Mouse (Mus musculus) left cerebral cortex, postnatal 14 days (tissue): Measurements from ENCODE around the gene Ubr7. TPM values are rescaled to one million over a fixed set of nuclear protein-coding genes. Genes with fewer than 3 reads are reported as not detected.

ENCODE experiments used
- DNase-seq, 2 experiments: peaks; one replicate each; pipeline ENCODE4 v3.0.0; 2021 to 2022; ENCODE audit warnings: low spot score in 2 of 2, mixed read lengths in 1 of 2
- intact Hi-C: fragments of 180-260 bp; cut with DNase I; formaldehyde crosslinking; loops from one replicate; pipeline ENCODE4 v1.15.1; 2025
- total RNA-seq, 2 experiments: library from RNA; stranded (reverse); gene quantifications; 2 replicates each; pipeline ENCODE4 v1.2.3; 2021

The Ubr7 gene
- total RNA-seq, 2 experiments from 2014 or later = 33.4 to 34.5 TPM

DNA sequence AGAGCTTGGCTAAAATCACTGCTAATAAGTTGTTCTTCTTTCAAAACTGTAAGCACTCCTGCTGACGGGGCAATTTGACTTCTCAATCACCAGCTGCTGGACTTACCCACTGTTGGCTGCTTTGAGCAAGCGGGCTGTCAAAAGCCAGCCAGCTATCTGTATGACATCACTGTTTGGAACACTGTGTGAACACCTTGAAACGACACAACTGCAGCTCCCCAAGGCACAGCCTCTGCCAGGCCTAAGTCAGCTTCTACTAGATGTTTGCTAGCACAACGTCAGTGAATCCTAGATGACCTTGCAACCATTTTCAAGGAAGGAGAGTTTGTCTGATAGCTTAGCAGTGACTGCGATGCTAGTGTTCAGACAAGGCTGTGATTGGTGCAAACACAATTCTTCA is 18.7 kb upstream of the Ubr7 start:
- DNase-seq = no peak
- intact Hi-C loops = no loop called here

DNA sequence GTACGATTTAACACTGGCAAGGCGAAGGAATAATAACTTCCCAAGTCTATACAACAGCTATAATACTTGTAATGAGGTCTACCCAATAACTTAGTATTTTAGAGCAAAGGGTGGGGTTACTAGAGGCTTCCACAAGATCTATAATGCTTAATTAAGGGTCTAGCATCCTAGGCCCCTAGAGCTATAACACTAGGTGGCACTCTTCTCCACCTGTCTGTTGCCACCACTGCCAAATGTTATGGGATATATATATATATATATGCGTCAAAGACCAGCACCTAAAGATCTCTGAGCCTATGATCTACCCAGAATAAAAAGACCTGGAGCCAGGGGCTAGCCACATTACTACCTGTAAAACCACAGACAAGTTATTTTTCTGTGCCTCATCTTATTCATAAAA is 17.5 kb upstream of the Ubr7 start:
- no peak for DNase-seq
- intact Hi-C loops = no loop called here

GRCm38 (mm10) chr12:102742056-102742455 is 15.7 kb upstream of the Ubr7 start:
- DNase-seq = no peak
- intact Hi-C loops = no loop called here

- peak; percentile 37 for DNase-seq
- intact Hi-C loops = no loop called here
Measured at GRCm38 (mm10) chr12:102743036-102743588, 14.7 kb upstream of the Ubr7 start.

DNA sequence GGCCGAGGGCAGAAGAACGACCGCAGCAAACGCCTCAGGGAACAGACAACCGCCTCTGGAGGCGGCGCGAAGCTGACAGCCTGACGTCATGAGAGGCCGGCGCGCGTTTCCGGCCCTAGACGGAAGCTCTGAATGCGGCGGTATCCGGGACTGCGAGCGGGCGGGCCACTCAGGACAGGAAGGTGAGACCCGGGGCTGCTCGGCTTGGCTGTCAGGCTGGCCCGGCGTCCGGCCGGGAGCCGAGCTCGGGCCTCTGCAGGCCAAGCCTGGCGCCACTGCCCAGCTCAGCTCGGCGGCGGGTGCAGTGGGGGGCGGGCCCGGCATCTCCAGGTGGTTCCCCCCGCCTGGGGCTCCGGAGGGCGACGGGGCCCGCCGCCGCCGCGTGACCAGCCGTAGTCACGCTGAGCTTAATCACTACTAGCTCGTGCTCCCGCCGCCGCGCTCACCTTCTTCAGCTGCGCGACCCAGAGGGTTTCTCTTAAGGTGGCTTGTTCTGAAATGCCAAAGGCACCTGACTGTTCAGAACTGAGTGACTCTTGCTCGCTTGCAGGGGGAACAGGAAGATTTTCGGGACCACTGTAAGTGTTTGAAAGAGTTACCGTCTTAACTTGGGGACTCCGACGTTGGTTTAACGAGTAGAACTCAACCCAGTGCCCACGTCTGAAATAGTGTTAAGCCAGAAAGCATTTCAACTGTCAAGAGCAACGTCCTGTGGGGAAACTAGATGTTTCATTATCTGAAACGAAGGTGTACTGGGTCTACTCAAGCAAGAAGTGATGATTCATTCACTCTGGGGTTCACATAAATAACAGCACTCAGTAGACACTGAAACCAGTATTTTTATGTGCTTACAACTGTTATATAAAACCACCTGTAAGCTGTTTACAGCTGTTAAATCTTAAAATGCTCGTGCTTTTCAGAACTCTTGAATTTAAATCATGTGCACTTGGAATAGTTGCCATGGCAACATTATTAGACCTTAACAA is 13.9 kb upstream of the Ubr7 start, which contains the start of the genes Moap1 and Tmem251:
Gene Moap1 (minus strand): TSS at position 73 of the 986 bp plus-strand sequence.
Gene Tmem251 (plus strand): TSS at position 174 of the 986 bp plus-strand sequence.
- intact Hi-C loops = no loop called here
- peak; percentile 88 to 91 for DNase-seq

GRCm38 (mm10) chr12:102744839-102745238 is 12.9 kb upstream of the Ubr7 start:
- no peak for DNase-seq
- intact Hi-C loops = no loop called here

- no peak for DNase-seq
- intact Hi-C loops = no loop called here
Measured at GRCm38 (mm10) chr12:102748256-102748655, 9.5 kb upstream of the Ubr7 start.

GRCm38 (mm10) chr12:102756304-102756703 is 1.5 kb upstream of the Ubr7 start:
- DNase-seq = peak in 1 of 2 experiments; percentile 36
- intact Hi-C loops = no loop called here

DNA sequence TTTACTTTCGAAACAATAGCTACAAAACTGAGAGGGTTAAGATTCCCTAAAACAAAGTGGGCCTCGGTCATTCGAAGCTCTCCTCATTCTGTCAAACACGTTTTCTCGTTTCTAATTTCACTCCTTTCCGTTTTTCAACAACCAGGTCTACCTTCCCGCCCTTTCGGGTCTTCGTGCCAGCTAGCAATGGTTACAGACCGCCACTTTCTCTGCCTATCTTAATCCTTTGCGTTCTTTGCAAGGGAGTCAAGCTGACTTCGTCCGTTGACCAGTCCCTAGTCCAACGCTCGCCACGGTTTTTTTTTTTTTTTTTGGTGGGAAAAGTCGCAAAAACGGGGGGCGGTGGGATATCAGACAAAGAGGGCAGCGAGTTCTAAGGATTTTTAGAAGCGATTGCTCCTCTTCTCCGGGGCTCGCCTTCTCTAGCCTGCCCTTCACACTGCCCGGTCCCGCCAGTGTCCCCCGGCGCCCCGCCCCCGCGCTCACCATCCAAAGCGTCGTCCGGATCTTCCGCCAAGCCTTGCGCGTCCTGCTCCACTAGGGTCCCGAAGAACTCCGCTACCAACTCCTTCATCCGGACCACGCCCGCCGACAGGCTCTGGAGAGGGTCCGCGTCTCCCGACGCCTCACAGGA is 595 bp upstream of the Ubr7 start:
- intact Hi-C loops = no loop called here
- DNase-seq = no peak

GRCm38 (mm10) chr12:102758403-102758756 is 613 bp downstream of the Ubr7 start, which contains the start of gene Gm20604:
Gm20604 (minus strand) TSS chr12:102758672.
- no peak for DNase-seq
- intact Hi-C loops = no loop called here

- no peak for DNase-seq
- intact Hi-C loops = no loop called here
Measured at GRCm38 (mm10) chr12:102758936-102759335, 1.2 kb downstream of the Ubr7 start.

DNA sequence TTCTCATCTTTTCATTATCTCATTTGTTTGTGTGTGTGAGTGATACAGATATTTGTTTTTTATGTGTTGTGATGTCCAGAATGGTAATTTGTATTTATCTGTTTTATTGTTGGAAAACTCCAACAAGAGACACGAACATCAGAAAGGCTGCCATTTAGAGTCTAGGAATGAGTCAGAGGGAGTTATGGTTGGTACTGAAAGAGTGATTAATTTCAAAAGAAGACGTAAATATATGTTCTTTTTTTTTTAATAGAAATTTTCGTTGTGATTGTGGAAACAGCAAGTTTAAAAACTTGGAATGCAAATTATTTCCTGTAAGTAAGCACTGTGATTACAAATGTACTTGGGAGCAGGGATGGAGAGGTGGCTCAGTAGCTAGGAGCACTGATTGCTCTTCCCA is 3.9 kb downstream of the Ubr7 start:
- DNase-seq = no peak
- intact Hi-C loops = no loop called here

DNA sequence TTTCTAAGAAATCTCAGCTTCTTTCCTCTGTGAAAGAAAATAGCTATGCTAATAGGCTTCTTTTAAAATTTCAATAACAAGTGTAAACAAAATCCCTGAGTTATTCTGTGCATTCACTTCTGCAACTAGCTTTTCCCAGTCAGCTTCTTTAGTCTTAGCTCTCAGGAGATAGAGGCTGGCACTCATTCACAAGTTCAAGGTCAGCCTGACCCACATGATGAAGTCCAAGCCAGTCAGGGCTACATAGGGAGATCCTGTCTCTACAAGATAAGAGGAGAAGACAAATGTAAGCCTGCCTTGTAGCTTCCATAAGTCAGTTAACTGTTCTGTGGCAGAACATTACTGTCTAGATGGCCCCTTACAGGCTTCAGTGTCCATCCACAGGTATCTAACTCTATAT is 5.9 kb downstream of the Ubr7 start:
- no peak for DNase-seq
- intact Hi-C loops = no loop called here

DNA sequence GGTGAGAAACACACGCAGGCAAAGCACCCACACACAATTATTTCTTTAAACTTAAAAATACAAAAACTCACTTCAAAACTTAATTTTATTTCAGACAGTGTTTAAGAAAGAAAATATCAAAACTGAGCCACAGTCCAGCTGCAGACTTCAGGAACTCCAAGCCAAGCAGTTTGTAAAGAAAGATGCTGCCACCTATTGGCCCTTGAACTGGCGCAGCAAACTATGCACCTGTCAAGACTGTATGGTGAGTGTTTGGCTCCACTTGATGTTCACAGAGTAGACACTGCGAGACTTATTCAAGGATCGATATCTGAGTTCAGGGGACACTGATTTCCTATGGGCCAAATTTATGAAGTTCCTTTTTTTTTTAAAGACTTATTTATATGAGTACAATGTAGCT is 11.2 kb downstream of the Ubr7 start:
- intact Hi-C loops = no loop called here
- no peak for DNase-seq

DNA sequence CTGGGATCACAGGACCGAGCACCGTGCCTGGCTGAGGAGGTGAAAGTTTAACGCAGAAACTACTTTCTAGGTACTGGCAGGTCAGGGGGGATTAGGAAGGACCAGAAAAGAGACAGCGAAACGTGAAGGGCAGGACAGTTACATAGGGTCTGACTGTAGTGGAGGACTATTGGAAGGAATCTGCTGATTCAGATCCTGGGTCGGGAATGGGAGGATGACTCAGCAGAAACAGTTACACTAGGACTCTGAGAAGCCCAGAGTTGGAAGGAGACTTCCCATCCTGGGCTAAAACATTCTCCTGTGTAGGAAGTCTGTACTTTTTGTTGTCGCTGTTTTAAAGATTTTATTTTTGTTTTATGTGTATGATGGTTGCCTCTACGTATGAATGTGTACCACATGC is 13.8 kb downstream of the Ubr7 start:
- DNase-seq = no peak
- intact Hi-C loops = no loop called here

GRCm38 (mm10) chr12:102772676-102773075 is 14.9 kb downstream of the Ubr7 start:
- no peak for DNase-seq
- intact Hi-C loops = no loop called here

DNA sequence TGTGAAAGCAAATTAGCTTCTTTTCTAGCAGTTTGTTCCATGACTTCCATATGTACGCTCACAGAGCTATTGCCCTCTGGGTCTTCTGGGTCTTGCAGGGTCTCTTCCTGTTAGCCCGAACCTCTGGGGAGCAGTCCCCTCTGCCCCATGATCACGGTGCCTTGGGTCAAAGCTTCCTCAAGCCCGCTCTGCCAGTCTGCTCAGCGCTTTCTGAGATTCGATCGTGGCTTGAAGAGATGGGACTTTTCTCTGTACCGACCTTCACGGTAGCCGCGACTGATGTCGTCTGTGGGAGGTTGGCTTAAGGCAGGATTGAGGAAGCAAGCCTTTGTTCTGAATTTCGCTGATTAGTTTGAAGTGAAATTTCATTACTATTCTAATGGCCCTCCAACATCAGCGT is 18.3 kb downstream of the Ubr7 start:
- intact Hi-C loops = no loop called here
- no peak for DNase-seq

GRCm38 (mm10) chr12:102778151-102778550 is 20.4 kb downstream of the Ubr7 start:
- intact Hi-C loops = no loop called here
- no peak for DNase-seq

DNA sequence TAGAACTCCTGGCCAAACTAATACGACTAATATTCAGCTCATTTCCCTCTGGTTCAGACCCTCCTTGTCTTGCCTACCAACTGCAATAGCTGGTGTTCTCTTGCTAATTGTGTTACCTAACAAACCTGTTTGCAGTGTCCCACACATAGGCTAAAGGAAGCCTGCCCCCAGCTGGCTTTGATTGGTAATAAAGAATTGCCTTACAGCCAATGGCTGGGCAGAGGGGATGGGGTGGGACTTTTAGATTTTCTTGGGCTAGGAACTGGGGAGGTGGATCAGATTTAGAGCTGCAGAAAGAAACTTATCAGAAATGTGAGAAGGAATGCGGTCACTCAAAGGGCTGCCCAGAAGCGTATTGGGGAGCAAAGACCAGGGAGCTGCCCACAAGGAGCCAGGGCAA is 21.7 kb downstream of the Ubr7 start:
- intact Hi-C loops = no loop called here
- no peak for DNase-seq

DNA sequence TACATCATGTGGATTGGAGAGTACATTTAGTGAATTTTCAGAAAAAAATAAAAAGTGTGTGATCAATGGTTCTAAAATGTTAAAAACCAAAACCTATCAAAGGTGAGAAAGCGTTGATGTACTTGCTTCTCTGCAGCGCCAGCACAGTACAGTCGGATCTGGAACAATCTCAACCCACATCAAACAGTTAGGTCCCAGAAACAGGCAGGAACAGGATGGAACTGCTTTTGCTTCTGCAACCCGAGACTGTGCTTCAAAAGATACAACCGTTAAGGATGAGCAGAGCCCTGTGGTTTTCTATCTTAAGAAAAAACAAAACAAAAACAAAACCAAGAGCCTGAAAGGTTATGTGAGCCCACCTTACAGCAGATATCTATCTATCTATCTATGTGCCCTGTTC is 25.1 kb downstream of the Ubr7 start:
- DNase-seq = no peak
- intact Hi-C loops = loop anchor here (10.0 kb wide), 1 partner anchor 282 kb away; no protein-coding TSS in a partner anchor
